ENCODE assay signal across 21 mouse cellular contexts in genomic region chr2:15163732-15164418, GRCm38 (mm10).
DNase-seq lines count a peak whose midpoint lies in the region; ATAC-seq lines count a peak whose summit lies in the region.
"Had no signal": no experiment of that assay in that cellular context is flagged by ENCODE, and none has a peak within 500 bp of the region (broad histone marks: within the 10 kb centered on the region; RNA-seq: fewer than 3 reads in every experiment).

No protein-coding gene starts in this region.

- H3K27me3 ChIP-seq in liver, embryonic 12.5 days (replicated peaks): no peaks in the 10 kb centered on the region
- H3K27me3 ChIP-seq: embryonic facial prominence, embryonic 15.5 days; forebrain, embryonic 13.5 days; heart, embryonic 13.5 days; hindbrain, embryonic 15.5 days; midbrain, embryonic 15.5 days had no signal

- H3K4me3 ChIP-seq in liver, embryonic 12.5 days: peak overlapping the region; percentile 9; the same call in 1 of the 2 replicates
- H3K4me3 ChIP-seq: embryonic facial prominence, embryonic 15.5 days; forebrain, embryonic 13.5 days; heart, embryonic 13.5 days; hindbrain, embryonic 15.5 days; midbrain, embryonic 15.5 days; myocyte had no signal

- peak overlapping the region; percentile 91 for H3K27ac ChIP-seq in liver, embryonic 12.5 days
- H3K27ac ChIP-seq: embryonic facial prominence, embryonic 15.5 days; forebrain, embryonic 13.5 days; heart, embryonic 13.5 days; hindbrain, embryonic 15.5 days; kidney, postnatal 0 days; midbrain, embryonic 15.5 days had no signal

- no peak overlapping the region; the same call in 1 of the 2 replicates for H3K9ac ChIP-seq in liver, embryonic 12.5 days
- H3K9ac ChIP-seq: embryonic facial prominence, embryonic 15.5 days; forebrain, embryonic 13.5 days; heart, embryonic 13.5 days; hindbrain, embryonic 15.5 days; midbrain, embryonic 15.5 days had no signal

- DNase-seq in c-Kit-negative CD71-positive TER-119-positive erythroid progenitor cells, embryonic 14.5 days (ENCODE audit: low read depth, low spot score): peak; percentile 64
- DNase-seq in c-Kit-positive CD71-positive TER-119-positive erythroid progenitor cells, embryonic 14.5 days (ENCODE audit: low spot score): peak; percentile 75
- no peak for DNase-seq in cerebellum, adult 9-10 months
- DNase-seq in cerebellum, postnatal 25 days: no peak
- DNase-seq in urinary bladder, postnatal 4 days (ENCODE audit: low spot score in 2 of 2): no peak
- DNase-seq: adrenal gland, postnatal 36 days; cerebellum, adult 9-11 months; heart, postnatal 36 days; left cerebral cortex, postnatal 4 days; lung, postnatal 10 days; thymus, adult 2 months had no signal

- WGBS in liver, embryonic 12.5 days (ENCODE audit: insufficient replicate concordance): 23% methylated on average over 6 of the region's 6 CpGs

- peak overlapping the region; percentile 56 for H3K4me2 ChIP-seq in liver, embryonic 12.5 days
- H3K4me2 ChIP-seq: embryonic facial prominence, embryonic 15.5 days; forebrain, embryonic 13.5 days; heart, embryonic 13.5 days; hindbrain, embryonic 15.5 days; midbrain, embryonic 15.5 days had no signal

- peak; percentile 96 for ATAC-seq in liver, embryonic 12.5 days
- ATAC-seq in megakaryocyte-erythroid progenitor cell, adult 5-6 weeks (replicated peaks; ENCODE audit: low FRiP score, low TSS enrichment, poor library complexity, severe bottlenecking): peak; percentile 97
- ATAC-seq: forebrain, embryonic 13.5 days; intestine, postnatal 0 days; midbrain, embryonic 15.5 days had no signal

- H3K9me3 ChIP-seq in liver, embryonic 12.5 days (replicated peaks): no peaks in the 10 kb centered on the region
- H3K9me3 ChIP-seq: embryonic facial prominence, embryonic 15.5 days; forebrain, embryonic 13.5 days; heart, embryonic 13.5 days; hindbrain, embryonic 15.5 days; midbrain, embryonic 15.5 days had no signal

- no peaks in the 10 kb centered on the region for H3K36me3 ChIP-seq in liver, embryonic 12.5 days
- H3K36me3 ChIP-seq: embryonic facial prominence, embryonic 15.5 days; heart, embryonic 13.5 days; hindbrain, embryonic 15.5 days; midbrain, embryonic 15.5 days had no signal

- peaks cover 37% of the 10 kb centered on the region for H3K4me1 ChIP-seq in liver, embryonic 12.5 days
- H3K4me1 ChIP-seq: embryonic facial prominence, embryonic 15.5 days; forebrain, embryonic 13.5 days; heart, embryonic 13.5 days; hindbrain, embryonic 15.5 days; midbrain, embryonic 15.5 days had no signal

Comparison
In these comparisons a context has a peak if more than half of its experiments do, and no peak if none do; other contexts are left out.
1. DNase-seq: peak in c-Kit-negative CD71-positive TER-119-positive erythroid progenitor cells, embryonic 14.5 days (single experiment) and c-Kit-positive CD71-positive TER-119-positive erythroid progenitor cells, embryonic 14.5 days (single experiment); none in cerebellum, adult 9-10 months (single experiment), cerebellum, postnatal 25 days (0 of 2) and urinary bladder, postnatal 4 days (0 of 2).